Mouse (Mus musculus): ENCODE results near the gene Ugt8a.

Gene Ugt8a

DNA sequence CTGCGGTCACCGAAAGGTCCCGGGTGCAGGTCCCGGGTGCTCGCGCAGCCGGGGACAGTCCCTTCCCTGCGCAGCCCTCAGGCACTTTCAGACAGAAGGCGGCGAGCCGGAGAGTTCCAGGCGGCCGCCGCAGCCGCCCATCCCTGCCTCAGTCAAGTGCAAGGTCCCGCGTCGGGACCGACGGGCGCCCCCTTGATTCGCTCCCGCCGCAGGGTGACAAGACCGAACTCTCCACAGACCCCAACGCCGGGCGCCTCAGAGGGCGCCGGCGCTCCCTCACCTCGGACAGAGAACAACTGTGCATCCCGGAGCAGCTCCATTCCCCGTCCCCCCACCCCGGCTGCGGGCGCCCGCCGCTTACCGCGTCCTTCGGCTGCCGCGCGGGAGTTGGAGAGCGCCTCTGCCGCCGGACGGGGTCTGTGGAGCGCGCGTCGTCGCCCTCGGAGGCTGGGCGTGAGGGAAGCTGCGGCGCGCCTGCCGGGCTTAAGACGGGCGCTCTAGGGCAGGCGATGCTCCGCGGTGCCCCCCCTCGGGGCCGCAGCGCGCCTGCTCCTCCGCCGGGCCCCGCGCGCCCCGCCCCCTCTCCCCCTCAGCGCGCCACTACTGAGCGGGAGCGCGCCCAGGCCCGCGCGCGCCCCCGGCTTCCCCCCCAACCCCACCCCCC is at the start of gene Ugt8a:
TSS of gene Ugt8a (minus strand) at position 528 of the 664 bp plus-strand sequence.
- DNase-seq (ENCODE audit: low spot score): no peak

DNA sequence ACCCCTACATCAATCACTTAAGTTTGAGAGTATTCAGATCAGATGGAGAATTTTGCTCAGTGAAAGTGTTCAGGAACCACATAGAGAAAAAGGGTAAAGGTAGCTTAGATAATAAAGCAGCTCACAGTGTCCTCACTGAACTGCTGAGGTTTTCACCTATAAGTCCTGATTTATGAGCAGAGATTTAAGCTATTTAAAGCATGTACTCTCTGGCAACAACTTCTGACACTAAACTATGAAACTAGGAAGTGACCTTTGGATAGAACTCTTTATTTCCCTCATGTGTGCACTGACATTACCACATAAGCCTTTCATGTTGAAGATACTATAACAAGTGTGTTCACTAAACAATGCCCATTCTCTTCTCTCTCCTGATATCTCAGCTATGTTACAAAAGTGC is 48.2 kb upstream of the Ugt8a start:
- no peak for DNase-seq (ENCODE audit: low spot score)

DNA sequence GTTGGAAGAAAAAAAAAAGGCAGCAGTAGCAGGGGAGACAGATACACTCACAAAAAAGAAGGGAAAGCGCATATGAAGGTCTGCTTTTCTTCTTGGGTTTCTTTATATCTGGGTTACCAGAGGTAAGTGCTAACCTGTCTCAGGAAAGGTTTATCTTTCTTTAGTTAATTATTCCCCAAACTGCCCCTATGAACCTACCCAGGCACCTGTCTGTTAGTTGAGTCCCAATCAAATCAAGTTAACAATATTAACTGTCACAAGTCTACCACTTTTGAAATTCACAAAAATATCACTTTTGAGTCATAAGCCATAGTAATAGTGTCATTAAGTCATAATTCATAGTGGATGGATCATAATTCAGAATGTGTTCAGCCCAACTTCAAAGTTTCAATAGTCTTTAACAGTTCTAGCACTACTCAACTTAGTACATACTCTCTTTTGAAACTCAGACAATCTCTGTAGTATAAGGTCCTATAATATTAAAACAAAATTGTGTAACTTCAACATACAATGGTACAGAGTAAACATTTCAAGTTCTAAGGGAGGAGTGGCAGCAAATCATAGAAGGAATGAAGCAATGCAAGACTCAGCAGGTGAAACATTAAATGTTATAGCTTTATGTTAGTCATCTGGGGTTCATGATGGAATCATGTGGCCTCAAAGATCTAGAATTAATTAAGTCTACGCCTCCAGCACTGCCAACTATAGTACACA is 45.4 kb upstream of the Ugt8a start:
- DNase-seq (ENCODE audit: low spot score): no peak

DNA sequence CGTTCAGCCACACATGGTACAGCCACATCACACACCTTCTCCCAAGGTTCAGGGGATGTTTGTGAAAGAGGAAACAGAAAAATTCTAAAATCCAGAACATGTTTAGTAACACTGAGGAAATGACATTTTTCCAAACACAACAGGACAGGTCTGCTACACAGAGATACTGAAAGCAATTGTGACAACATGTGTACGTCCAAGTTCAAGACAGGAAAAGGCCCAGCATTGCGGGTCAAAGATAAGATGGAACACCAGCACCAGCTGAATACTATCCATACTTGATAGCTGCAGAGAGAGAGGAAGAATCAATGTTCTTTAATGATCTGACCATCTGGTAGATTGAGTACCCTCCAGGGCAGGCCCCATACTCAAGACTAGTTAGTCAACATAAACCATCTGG is 41.1 kb upstream of the Ugt8a start:
- no peak for DNase-seq (ENCODE audit: low spot score)

DNA sequence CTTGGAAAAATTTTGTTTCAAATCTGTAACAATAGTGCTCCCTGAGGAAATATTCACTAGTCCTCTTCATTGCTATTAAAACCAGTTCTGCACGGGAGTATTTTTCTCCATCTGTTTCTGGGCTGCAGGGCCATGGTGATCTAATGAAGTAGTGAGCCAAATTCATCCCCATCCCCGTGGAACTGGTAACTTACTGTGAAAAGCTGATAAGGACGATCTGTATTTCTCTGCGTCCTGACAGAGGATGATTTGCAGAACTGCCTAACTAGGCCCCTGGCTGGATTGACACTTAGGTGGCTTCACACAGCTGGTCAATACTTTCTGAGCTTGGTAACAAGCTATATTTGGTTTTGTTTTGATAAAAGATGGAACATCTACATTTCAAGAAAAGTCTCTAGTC is 37.5 kb upstream of the Ugt8a start:
- DNase-seq (ENCODE audit: low spot score): no peak

DNA sequence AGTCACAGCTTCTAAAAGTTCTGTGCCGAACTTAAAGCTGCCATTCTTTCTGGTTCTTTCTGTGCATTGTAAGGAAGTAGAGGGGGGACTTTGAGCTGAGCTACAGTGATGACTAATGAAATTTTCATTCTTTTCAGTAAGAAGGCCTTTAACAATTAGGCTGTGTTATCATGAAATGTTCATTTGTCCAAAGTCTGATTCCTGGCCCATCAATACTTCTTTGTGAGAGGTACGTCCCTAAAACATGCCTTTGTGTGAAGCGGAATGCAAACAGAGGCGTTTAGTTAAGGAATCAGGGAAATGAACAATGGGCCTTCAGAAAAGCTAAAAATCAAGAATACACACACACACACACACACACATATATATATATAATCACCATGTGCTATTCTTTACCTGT is 31.0 kb upstream of the Ugt8a start:
- no peak for DNase-seq (ENCODE audit: low spot score)

DNA sequence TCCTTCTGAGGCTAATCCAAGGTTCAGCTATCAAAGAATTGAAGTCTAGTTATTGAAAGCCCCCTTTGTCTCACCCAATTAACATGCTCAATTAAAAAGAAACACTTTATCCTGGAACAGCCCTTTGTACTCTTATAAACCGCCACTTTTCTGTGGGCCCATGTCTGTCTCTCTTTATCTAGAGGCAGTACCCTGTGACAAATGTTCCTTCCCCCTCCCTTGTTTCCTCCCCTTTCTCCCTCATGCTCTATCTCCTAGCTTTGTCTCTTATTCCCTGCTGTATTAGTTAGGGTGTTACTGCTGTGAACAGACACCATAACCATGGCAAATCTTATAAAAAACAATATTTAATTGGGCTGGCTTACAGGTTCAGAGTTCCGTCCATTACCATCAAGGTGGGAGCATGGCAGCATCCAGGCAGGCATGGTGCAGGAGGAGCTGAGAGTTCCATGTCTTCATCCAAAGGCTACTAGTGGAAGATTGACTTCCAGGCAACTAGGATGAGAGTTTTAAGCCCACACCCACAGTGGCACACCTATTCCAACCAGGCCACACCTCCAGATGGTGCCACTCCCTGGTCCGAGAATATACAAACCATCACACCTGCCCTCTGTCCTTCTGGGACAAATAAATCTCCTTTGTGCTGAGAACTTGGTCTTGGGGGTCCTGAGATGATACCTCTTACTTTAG is 17.9 kb upstream of the Ugt8a start:
- no peak for DNase-seq (ENCODE audit: low spot score)

DNA sequence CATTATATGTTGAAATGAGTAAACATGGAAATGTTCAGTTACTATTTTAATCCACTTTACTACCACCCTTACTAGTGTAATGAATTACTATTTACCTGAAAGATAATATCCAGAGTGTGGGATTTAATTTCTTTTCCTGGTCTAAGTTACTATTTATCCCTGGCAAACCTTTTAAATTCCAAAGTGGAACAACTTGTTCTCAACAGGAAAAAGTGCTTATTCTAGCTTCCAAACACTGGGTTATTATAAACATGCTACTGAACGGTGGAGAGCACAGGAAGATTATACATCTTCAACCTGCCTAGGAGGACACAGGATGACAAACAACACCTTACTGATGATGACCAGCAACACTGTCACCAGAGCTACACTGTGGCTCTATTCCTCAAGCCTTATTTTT is 16.5 kb upstream of the Ugt8a start:
- DNase-seq (ENCODE audit: low spot score): no peak

DNA sequence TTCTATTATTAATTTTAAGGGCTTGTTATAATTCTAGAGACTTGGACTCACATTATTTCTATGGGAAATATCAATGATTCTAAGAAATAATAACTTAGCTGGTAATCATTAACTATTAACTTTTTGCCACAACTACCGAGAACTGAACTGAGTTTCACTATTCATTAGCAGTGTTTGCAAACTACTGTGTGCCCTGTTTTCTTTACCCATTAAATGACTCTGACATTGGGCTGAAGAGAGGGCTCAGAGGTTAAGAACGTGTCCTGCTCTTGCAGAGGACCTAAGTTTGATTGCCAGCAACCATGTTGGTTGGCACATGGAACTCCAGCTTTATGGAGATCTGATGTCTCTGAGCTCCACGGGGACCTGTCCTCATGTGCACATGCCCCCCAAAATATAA is 2.4 kb upstream of the Ugt8a start:
- no peak for DNase-seq (ENCODE audit: low spot score)

DNA sequence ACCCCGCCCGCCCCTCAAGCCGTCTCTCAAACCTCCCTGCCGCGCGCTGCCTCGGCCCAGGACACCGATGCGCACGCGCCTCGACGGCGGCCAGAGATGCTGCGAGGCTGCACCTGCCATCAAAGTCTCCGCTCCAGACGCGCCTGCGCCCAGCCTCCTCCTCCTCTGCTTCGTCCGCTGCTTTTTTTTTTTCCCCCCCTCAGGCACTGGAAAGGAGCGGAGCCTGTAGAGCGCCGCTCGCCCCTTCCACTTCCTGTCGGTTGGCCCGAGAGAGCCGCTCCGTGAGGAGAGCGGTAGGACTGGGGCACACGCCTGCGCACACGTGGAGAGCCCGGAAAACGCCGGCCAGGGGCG is 314 bp upstream of the Ugt8a start:
- no peak for DNase-seq (ENCODE audit: low spot score)

DNA sequence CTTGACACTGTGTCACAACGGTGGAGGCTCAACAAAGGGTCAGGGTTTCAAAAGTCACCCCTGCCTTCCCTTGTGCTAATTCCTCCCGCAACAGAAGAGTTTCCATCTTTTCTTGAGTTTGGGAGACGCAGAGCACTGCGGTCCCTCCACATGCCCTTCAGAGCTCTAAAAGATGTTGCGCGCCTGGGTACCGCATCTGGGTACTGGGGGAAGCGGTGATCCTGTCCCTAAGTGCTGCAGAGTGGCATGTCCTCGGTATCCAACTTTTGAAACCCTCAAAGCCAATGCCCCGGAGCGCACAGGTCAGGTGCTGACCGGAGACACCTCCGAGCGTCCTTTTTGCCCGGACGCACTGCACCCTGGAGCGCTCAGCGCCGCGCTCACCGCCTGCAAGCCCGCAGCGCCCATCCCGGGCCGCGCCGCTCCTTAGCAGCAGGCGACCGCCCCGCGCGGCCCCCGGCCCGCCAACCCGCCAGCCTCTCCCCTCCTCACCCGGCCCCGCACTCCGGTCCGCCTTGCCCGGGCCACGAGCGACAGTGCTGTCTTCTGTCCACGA is 805 bp downstream of the Ugt8a start:
- DNase-seq (ENCODE audit: low spot score): no peak

DNA sequence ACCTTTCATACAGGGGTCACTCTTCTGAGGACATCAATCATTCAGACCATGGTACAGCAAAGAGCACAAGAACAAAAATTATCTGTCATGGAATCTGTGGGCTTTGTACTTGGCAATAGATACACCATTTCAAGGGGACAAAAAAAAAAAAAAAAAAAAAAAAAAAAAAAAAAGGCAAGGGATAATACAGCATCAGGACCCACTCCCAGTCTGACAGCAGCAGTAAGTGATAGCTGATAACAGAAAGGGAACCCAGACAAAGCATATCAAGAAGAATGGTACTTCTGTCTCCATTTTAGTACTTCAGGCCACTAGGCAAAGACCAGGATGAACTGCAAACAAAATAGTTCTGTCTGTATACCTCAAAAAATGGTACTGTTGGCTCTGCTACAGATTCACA is 2.6 kb downstream of the Ugt8a start:
- DNase-seq (ENCODE audit: low spot score): no peak

DNA sequence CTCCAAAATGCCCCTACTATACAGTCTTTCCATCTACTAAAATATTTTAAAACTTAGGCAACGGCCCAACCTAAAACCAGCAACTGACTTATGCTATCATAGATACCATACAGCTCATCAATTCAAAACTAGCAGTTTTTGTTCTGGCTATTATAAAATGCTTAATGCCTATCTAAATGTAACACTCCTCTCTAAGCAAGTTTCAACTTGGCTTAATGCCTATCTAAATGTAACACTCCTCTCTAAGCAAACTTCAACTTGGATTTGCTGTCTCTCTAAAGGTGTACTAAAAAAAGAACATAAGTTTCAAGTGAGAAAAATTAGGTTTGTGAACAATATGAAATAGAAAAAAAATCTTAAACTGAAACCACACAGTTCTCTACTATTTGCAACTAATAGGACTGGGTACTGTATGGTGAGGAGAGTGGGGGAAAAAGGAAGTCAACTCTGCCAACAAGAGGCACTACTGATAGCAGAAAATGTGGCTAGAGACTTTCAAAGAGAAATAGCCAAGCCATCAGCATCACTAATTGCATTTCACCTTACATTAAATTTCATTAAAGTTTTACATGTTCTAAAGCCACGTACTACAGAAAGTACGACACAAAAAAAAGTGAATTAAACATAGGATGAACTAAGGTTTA is 5.7 kb downstream of the Ugt8a start:
- no peak for DNase-seq (ENCODE audit: low spot score)

DNA sequence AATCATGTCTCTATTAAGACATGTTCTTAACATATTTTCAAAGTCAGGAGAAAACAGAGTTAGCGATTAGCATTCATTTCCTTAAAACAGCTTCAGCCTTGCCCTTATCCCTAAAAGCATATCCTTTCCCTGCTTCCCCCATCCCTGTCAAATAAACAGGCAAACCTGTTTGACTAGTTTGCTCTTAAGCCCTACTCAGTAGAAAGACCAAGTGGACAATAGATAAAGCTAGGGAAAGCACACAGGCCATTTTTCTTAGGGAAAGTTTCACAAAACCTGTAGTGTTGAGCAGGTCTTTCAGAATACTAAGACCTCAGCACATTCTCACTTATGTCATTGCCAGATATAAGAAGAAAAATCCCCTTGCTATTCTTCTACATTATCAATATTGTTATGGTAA is 7.4 kb downstream of the Ugt8a start:
- peak; percentile 5 for DNase-seq (ENCODE audit: low spot score)

DNA sequence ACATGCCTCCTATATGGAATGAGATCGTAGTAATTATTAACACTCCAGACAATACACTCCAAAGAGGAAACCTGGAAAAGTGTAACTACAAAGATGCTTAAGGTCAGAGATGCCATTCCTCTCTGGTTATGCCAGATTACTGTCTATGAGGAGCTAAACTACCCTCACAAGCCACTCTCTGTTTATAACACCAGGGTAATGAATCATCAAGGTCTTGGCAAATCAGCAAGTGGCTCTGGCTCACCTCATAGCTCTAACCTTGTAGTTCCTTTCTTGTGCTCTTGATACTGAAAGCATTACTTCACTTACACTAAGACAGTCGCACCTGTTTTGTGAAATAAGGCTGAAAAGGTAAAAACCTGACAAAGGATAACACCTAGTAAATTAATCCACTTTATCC is 17.5 kb downstream of the Ugt8a start:
- DNase-seq (ENCODE audit: low spot score): no peak

DNA sequence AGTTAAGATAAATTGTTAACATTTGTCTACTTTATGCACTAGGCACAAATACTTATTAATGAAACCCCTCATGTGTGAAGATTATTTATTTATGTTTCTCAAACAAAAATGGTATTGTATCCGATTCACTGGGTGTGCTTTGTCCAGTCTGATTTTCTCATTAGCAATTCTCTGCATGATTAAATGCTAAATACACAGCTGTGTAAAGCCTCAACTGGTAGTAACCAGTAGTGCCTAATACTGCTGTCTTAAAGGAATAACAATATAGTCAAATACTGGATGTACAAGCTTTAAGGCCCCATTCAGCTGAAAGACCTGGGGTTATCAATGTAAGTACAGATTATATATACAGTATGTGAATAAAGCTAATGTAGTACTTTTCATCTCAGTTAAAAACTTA is 39.4 kb downstream of the Ugt8a start:
- no peak for DNase-seq (ENCODE audit: low spot score)

DNA sequence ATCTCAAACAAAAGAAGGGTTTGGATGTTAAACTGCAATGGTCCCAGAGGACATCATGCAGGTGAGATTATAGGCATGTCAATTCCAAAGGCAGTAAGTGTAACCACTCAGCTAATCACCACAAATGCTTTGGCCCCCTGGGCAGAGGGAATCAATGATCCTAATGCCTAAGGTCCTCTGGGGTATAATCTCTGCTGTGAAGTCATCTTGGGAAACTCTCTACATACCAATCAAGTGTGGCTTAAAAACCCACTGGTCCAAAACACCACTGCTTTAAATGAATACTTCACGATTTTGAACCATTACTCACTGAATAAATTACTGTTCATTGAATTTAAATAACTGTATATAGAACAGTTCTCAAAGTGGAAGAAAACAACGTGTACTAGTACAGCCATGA is 51.3 kb downstream of the Ugt8a start:
- DNase-seq (ENCODE audit: low spot score): no peak

DNA sequence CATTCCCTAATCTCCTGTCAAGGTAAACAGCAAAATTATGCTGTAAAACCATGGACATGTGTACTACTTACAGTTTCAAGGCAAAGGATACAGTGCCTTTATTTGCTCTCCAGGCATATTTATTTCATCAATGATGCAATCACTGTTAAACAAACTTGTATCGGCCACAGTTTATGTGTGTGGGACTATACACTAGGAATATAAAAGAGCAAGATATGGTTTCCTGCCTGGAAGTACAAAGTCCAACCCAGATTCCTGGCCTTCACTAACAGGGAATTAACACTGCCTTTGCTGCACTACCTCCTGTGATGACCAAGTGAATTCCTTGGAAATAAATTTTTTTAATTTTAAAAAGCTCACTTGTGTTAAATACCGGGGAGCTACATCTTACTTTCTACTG is 53.5 kb downstream of the Ugt8a start:
- DNase-seq (ENCODE audit: low spot score): no peak

DNA sequence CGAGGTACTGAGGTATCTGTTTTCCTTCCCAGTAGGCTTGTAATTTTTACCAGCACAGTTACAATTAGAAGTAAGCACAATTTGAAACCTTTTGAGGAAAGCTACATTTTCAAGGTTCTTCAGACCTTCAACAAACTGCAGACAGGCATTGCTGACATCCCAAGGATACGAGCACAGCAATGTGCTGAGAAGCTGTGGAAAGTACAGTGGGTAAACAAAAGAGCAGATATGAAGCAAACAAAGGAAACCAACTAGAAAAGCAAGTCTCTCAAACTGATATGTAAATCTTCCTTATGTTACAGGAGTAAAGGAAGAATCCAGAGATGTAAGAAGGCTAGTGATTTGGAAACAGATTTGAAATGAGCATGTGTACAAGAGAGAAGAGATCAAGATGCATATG is 54.0 kb downstream of the Ugt8a start:
- DNase-seq (ENCODE audit: low spot score): no peak

DNA sequence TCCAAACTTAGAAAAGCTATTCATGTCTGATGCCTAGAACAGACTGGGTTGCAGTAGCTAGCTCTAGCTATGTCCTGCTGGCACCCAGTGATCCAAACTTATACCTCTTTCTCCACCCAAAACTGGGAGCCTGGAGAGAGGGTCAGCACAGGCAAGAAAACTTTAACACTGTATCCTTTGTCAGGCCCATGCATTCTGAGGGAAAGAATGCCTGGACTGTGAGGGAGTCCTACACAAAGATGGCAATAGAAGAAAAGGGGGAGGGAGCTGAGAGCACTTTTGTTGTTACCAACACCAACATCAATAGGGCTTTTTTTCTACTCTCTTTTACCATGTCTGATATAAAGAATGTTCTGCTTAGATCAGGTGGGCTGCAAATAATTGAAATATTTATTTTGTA is 55.4 kb downstream of the Ugt8a start:
- no peak for DNase-seq (ENCODE audit: low spot score)

DNA sequence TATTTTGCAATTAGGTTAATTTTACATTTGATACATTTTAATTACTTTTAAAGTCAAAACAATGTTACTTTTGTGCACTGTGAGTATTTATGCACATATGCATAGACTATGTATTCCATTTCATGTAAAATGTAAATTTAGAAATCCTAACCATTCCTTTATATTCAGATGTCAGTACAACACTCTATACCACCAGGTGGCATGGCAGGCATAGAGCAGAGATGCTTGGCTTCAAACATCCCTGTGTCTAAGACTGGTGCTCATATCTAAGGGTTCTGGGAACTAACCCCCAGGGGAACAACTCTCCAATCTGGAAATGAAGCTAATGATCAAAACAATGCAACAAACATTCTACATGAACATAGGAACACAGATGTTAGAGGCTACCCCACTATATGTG is 56.6 kb downstream of the Ugt8a start:
- DNase-seq (ENCODE audit: low spot score): no peak

DNA sequence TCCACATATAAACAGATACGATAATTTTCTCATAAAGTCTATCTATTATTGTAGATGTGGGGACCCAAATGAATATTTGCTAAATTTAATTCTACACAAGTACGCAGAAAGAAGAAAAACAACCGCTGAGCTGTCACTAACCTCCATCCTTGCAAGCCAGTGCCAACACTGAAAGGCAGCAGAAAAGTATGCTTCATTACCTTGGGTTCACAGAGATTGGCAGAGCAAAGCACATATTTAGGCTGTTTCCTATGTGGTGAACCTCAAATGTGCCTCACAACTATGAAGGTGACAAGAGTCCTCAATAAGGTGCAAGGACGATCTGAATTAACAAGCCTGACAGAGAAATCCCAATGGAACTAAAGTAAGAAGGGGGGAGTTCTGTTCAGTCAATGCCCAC is 64.0 kb downstream of the Ugt8a start:
- no peak for DNase-seq (ENCODE audit: low spot score)

DNA sequence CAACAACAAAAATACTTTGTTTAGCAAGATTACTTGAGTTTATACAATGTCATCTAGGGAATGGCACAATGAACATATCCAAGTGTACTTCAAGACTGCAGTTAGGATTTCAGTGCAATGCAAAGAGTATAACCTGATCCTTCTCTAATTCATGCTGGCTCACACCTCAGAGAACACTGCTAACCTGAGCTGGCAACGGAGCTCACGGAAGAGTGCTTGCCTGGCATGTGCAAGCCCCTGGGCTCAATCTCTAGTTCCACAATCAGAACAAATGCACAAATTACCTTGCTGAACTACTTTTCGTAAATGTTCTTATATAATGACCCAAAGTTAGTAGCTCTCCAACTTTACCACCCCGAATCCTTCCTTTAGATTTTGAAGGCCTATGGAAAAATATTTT is 68.5 kb downstream of the Ugt8a start:
- no peak for DNase-seq (ENCODE audit: low spot score)

All from lung, postnatal 25 days (tissue).